Mouse (Mus musculus): ENCODE measurements around the gene Rnf216.

DNA sequence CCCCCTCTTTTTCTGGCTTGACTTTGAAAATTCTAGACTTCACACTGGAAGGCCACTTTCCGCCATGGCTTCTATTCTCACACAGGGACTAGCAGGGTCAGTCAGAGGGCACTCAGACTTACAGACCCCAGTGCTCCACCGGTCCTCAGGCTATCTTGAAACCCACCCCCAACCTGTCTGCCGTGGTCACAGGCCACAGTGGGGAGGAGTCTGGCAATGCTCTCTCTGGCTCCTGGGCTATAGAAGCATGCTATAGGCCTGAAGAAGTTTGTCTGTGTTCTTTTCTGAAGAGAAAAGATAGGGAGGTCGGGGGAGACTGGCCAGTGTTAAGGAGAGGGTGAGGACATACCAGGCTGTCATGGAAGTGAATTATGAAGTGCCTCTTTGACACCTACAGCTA lies 112.7 kb downstream of the Rnf216 start:
- no peak for TF ChIP-seq FLI1 (IDR thresholded peaks at IDR 0.05; ENCODE audit: low read length)
- no peak for TF ChIP-seq GATA1 (IDR thresholded peaks at IDR 0.05; ENCODE audit: borderline replicate concordance, low read length)

Data from megakaryocyte, embryonic 14.5 days (primary cell).